Mouse (Mus musculus): ENCODE results near the gene Psmd8. TPM values are rescaled to one million over a fixed set of nuclear protein-coding genes. Genes with fewer than 3 reads are reported as not detected.

The Psmd8 gene
- polyA plus RNA-seq (2014; fragmentation: Illumina TruSeq; extraction: RNeasy Lipid Tissue Mini Kit (QIAGEN cat#74804); ENCODE audit: low read depth, low replicate concordance) = 144 TPM

GRCm38 (mm10) chr7:29180077-29180853, at the start of gene Psmd8:
Gene Psmd8, minus strand, starts transcription at chr7:29180701.

DNA sequence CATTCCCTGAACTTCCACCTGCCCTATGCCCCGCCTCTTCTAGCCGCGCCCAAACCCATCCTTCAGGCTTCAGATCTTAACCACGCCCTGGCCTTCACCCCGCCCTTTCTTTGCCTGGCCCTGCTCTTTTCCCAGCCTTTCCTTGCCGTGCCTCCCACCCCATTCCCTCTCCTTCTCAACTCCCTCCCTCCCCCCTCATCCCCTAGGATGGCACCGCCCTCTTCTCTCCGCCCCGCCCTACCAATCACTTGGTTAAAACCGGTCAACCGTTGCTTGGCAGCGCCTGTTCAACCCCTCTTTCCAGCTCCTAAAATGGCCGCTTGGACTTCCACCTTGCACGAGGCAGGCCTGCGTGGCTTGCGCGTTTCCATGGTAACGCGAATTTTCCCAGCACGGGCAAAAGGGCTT, 33.2 kb upstream of the Psmd8 start, which contains the start of gene Catsperg1:
Gene Catsperg1 (minus strand): TSS at position 361 of the 408 bp plus-strand sequence.

GRCm38 (mm10) chr7:29170066-29170754, 10.3 kb downstream of the Psmd8 start, which contains the start of the genes Ggn and Spred3:
Gene Ggn, plus strand, starts transcription at chr7:29170210.
Gene Spred3, minus strand, starts transcription at chr7:29170411.

GRCm38 (mm10) chr7:29155838-29156782, 24.4 kb downstream of the Psmd8 start, which contains the start of gene Fam98c:
Gene Fam98c, minus strand, starts transcription at chr7:29156234.

DNA sequence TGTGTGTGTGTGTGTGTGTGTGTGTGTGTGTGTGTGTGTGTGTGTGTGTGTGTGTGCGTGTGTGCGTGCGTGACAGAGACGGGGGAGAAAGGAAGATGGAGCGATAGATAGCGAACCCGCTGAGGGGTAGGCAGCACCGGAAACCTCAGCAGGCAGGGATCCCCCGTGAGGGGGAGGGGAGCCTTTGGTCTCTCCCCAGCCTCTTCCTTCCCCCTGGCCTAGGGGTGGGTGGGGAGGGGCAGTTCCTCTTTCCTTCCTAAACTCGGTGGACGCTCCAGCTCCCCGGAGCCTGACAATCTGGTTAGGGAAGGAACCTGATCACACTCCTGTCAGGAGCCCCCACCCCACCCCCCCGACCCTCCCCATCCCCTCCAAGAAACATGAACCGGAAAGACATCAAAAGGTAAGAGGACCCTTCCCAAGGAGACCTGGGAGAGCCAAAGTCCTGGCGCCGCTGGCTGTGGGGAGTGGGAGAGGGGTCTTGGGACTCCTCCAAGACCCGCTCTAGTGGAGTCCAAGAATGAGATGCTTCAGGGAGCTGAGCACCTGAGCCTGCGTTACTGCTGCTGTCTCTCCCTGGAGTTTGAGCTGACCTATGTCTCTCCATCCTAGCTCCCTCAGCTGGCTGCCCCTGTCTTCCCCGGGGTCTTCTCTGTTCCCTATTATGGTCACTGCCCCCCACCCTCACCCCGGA, 45.7 kb downstream of the Psmd8 start, which contains the start of gene Rasgrp4:
Gene Rasgrp4 (plus strand): TSS at position 159 of the 694 bp plus-strand sequence.

GRCm38 (mm10) chr7:29124970-29125369, 55.5 kb downstream of the Psmd8 start, which contains the start of gene Ryr1:
Gene Ryr1, minus strand, starts transcription at chr7:29125179.

Other genes starting within 250 kb of the Psmd8 start
- 202 TPM for gene Actn4, start 218.4 kb downstream of the Psmd8 start, polyA plus RNA-seq (2014; fragmentation: Illumina TruSeq; extraction: RNeasy Lipid Tissue Mini Kit (QIAGEN cat#74804); ENCODE audit: low read depth, low replicate concordance)
- gene Eif3k, start 198.8 kb downstream of the Psmd8 start, polyA plus RNA-seq (2014; fragmentation: Illumina TruSeq; extraction: RNeasy Lipid Tissue Mini Kit (QIAGEN cat#74804); ENCODE audit: low read depth, low replicate concordance) = 266 TPM
- gene Map4k1, start 198.7 kb downstream of the Psmd8 start, polyA plus RNA-seq (2014; fragmentation: Illumina TruSeq; extraction: RNeasy Lipid Tissue Mini Kit (QIAGEN cat#74804); ENCODE audit: low read depth, low replicate concordance) = 4.1 TPM
- gene Ryr1, start 55.5 kb downstream of the Psmd8 start, polyA plus RNA-seq (2014; fragmentation: Illumina TruSeq; extraction: RNeasy Lipid Tissue Mini Kit (QIAGEN cat#74804); ENCODE audit: low read depth, low replicate concordance) = 0.19 TPM
- gene Rasgrp4, start 45.9 kb downstream of the Psmd8 start, polyA plus RNA-seq (2014; fragmentation: Illumina TruSeq; extraction: RNeasy Lipid Tissue Mini Kit (QIAGEN cat#74804); ENCODE audit: low read depth, low replicate concordance) = 5.3 TPM
- 29.7 TPM for gene Fam98c, start 24.5 kb downstream of the Psmd8 start, polyA plus RNA-seq (2014; fragmentation: Illumina TruSeq; extraction: RNeasy Lipid Tissue Mini Kit (QIAGEN cat#74804); ENCODE audit: low read depth, low replicate concordance)
- gene Ggn, start 10.5 kb downstream of the Psmd8 start, polyA plus RNA-seq (2014; fragmentation: Illumina TruSeq; extraction: RNeasy Lipid Tissue Mini Kit (QIAGEN cat#74804); ENCODE audit: low read depth, low replicate concordance) = 7.8 TPM
- gene Spred3, start 10.3 kb downstream of the Psmd8 start, polyA plus RNA-seq (2014; fragmentation: Illumina TruSeq; extraction: RNeasy Lipid Tissue Mini Kit (QIAGEN cat#74804); ENCODE audit: low read depth, low replicate concordance) = 4.9 TPM
- gene Catsperg1, start 33.3 kb upstream of the Psmd8 start, polyA plus RNA-seq (2014; fragmentation: Illumina TruSeq; extraction: RNeasy Lipid Tissue Mini Kit (QIAGEN cat#74804); ENCODE audit: low read depth, low replicate concordance) = 10.8 TPM
- 4.2 TPM for gene Kcnk6, start 51.8 kb upstream of the Psmd8 start, polyA plus RNA-seq (2014; fragmentation: Illumina TruSeq; extraction: RNeasy Lipid Tissue Mini Kit (QIAGEN cat#74804); ENCODE audit: low read depth, low replicate concordance)
- gene Yif1b, start 57.6 kb upstream of the Psmd8 start, polyA plus RNA-seq (2014; fragmentation: Illumina TruSeq; extraction: RNeasy Lipid Tissue Mini Kit (QIAGEN cat#74804); ENCODE audit: low read depth, low replicate concordance) = 70.2 TPM
- 3.5 TPM for gene 2200002D01Rik, start 67.8 kb upstream of the Psmd8 start, polyA plus RNA-seq (2014; fragmentation: Illumina TruSeq; extraction: RNeasy Lipid Tissue Mini Kit (QIAGEN cat#74804); ENCODE audit: low read depth, low replicate concordance)
- gene Spint2, start 101.2 kb upstream of the Psmd8 start, polyA plus RNA-seq (2014; fragmentation: Illumina TruSeq; extraction: RNeasy Lipid Tissue Mini Kit (QIAGEN cat#74804); ENCODE audit: low read depth, low replicate concordance) = 454 TPM
- 12.8 TPM for gene Ppp1r14a, start 108.6 kb upstream of the Psmd8 start, polyA plus RNA-seq (2014; fragmentation: Illumina TruSeq; extraction: RNeasy Lipid Tissue Mini Kit (QIAGEN cat#74804); ENCODE audit: low read depth, low replicate concordance)
- 2.1 TPM for gene Dpf1, start 123.2 kb upstream of the Psmd8 start, polyA plus RNA-seq (2014; fragmentation: Illumina TruSeq; extraction: RNeasy Lipid Tissue Mini Kit (QIAGEN cat#74804); ENCODE audit: low read depth, low replicate concordance)

All from adipose tissue, adult 10 weeks (tissue).